Mouse (Mus musculus): ENCODE data around the gene Inka1. TPM values are rescaled to one million over a fixed set of nuclear protein-coding genes. Genes with fewer than 3 reads are reported as not detected.

Gene Inka1
- total and polyA plus RNA-seq, 3 experiments, result 25.2 to 30.2 (median 28.0) TPM

DNA sequence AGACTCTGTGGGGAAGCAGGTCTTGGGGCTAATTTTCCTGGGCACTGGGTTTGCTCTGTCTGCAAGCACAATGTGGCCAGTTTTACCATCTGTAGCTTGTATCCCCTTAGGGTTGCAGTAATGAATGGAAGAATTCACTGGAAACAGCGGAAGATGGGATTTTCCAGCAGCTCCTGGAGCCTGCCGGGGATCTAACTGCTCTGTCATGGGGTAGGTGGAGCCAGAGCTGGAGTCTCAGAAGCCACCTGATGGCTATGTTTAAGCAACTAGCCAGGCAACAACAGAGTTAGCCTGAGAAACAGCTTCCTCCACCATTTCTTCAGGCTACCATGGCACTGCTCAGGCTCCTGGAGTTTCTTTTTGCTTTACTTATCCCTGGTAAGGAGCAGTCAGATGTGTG lies 6.5 kb upstream of the Inka1 start, which contains the start of gene Cdhr4:
Cdhr4 (plus strand) TSS at position 301 of the 400 bp plus-strand sequence.
- Histone ChIP-seq H3K9ac (ENCODE audit: insufficient read depth, low read depth) (no peak within 1 kb of the TSS), H3K79me2 (replicated peaks; ENCODE audit: control insufficient read depth, extremely low read depth, insufficient read depth, poor library complexity, severe bottlenecking) (no peaks in the 10 kb centered on the region), H3K27me3 (replicated peaks) (no peaks in the 10 kb centered on the region), H3K9me3 (replicated peaks; ENCODE audit: low read length) (no peaks in the 10 kb centered on the region), H3K4me1 (ENCODE audit: control insufficient read depth in 1 of 2, insufficient read depth in 2 of 2) (peaks cover 0 to 16% of the 10 kb centered on the region in 2 experiments; a peak in 2 of 4 replicates), H3K27ac (ENCODE audit: insufficient read depth, low read depth) (no peak within 1 kb of the TSS), H3K4me3 (replicated peaks in 1 of 3; ENCODE audit: low read depth in 2 of 3, low read length in 2 of 3, poor library complexity in 1 of 3) (no peak within 1 kb of the TSS), H3K36me3 (replicated peaks in 1 of 2; ENCODE audit: control insufficient read depth in 1 of 2, insufficient read depth in 1 of 2, low read length in 1 of 2) (no peaks in the 10 kb centered on the region), H3K4me2 (ENCODE audit: insufficient read depth, low read depth, poor library complexity, severe bottlenecking) (no peak within 1 kb of the TSS)
- in situ Hi-C loops (cut with MboI; ENCODE audit: low pct_ligation_motif_present, low pct_unique_long_range_greater_than_20kb, low sequenced_read_pairs) (no loop called here), dilution Hi-C loops (cut with MboI; ENCODE audit: extremely low pct_ligation_motif_present, extremely low pct_unique_long_range_greater_than_20kb, low sequenced_read_pairs) (no loop called here)
- no peak for TF ChIP-seq USF1 (IDR thresholded peaks at IDR 0.05; ENCODE audit: low read depth, low read length)
- no peak for TF ChIP-seq NRF1 (IDR thresholded peaks at IDR 0.05; ENCODE audit: low read depth, low read length)
- TF ChIP-seq JUND (conservative IDR thresholded peaks at IDR 0.05; ENCODE audit: low read depth, low read length), result no peak
- TF ChIP-seq JUN (IDR thresholded peaks at IDR 0.05; ENCODE audit: insufficient read depth, low read depth, low read length), result no peak
- no peak for TF ChIP-seq RCOR1 (conservative IDR thresholded peaks at IDR 0.05; ENCODE audit: low read depth, low read length)
- no peak for TF ChIP-seq IRF4 (IDR thresholded peaks at IDR 0.05; ENCODE audit: low read depth, low read length)
- no peak for TF ChIP-seq E2F4 (IDR thresholded peaks at IDR 0.05; ENCODE audit: insufficient replicate concordance, low read depth, low read length)
- no peak for TF ChIP-seq MEF2A (IDR thresholded peaks at IDR 0.05; ENCODE audit: borderline replicate concordance, low read depth, low read length)
- no peak for TF ChIP-seq MYC (IDR thresholded peaks at IDR 0.05; ENCODE audit: low read depth, low read length)
- TF ChIP-seq SIN3A (IDR thresholded peaks at IDR 0.05; ENCODE audit: low read length), result no peak
- TF ChIP-seq MAX (IDR thresholded peaks at IDR 0.05; ENCODE audit: low read length), result no peak
- no peak for TF ChIP-seq USF2 (conservative IDR thresholded peaks at IDR 0.05; ENCODE audit: low read depth, low read length)
- no peak for TF ChIP-seq UBTF (IDR thresholded peaks at IDR 0.05; ENCODE audit: low read depth, low read length)
- no peak for TF ChIP-seq POLR2AphosphoS2 (IDR thresholded peaks at IDR 0.05; ENCODE audit: low read depth, low read length)
- no peak for DNase-seq (ENCODE audit: extremely low read depth)

DNA sequence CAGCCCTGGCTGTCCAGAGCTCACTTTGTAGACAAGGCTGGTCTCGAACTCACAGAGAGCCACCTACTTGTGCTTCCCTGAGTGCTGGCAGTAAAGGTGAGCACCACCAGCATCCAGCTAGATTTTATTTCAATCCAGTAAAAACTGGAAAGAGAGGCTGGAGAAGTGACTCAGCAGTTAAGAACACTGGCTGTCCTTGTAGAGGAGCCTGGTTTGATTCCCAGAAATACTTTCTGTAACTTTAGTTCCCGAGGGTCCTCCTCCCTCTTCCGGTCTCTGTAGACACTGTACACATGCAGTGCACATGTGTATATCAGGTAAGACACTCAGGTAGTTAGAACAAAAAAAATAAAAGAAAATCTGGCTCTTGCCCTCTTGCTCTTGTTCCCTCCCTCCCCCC lies 2.3 kb upstream of the Inka1 start:
- H3K4me3 ChIP-seq (replicated peaks in 1 of 3; ENCODE audit: low read depth in 2 of 3, low read length in 2 of 3, poor library complexity in 1 of 3), result no peak overlapping the region
- peaks cover 17 to 19% of the 10 kb centered on the region in 2 experiments for H3K36me3 ChIP-seq (replicated peaks in 1 of 2; ENCODE audit: control insufficient read depth in 1 of 2, insufficient read depth in 1 of 2, low read length in 1 of 2)
- TF ChIP-seq SIN3A (IDR thresholded peaks at IDR 0.05; ENCODE audit: low read length) (no peak), KAT2A (IDR thresholded peaks at IDR 0.05; ENCODE audit: insufficient replicate concordance, low read length) (no peak), USF2 (conservative IDR thresholded peaks at IDR 0.05; ENCODE audit: low read depth, low read length) (no peak), SMC3 (IDR thresholded peaks at IDR 0.05; ENCODE audit: low read depth, low read length) (no peak), MEF2A (IDR thresholded peaks at IDR 0.05; ENCODE audit: borderline replicate concordance, low read depth, low read length) (no peak), JUND (conservative IDR thresholded peaks at IDR 0.05; ENCODE audit: low read depth, low read length) (no peak), ZC3H11A (IDR thresholded peaks at IDR 0.05; ENCODE audit: low read depth, low read length) (no peak), RCOR1 (conservative IDR thresholded peaks at IDR 0.05; ENCODE audit: low read depth, low read length) (no peak), E2F4 (IDR thresholded peaks at IDR 0.05; ENCODE audit: insufficient replicate concordance, low read depth, low read length) (no peak), PAX5 (IDR thresholded peaks at IDR 0.05; ENCODE audit: low read length) (no peak), IRF4 (IDR thresholded peaks at IDR 0.05; ENCODE audit: low read depth, low read length) (no peak), MYC (IDR thresholded peaks at IDR 0.05; ENCODE audit: low read depth, low read length) (no peak), HCFC1 (IDR thresholded peaks at IDR 0.05; ENCODE audit: low read depth, low read length) (no peak)
- dilution Hi-C loops (cut with MboI; ENCODE audit: extremely low pct_ligation_motif_present, extremely low pct_unique_long_range_greater_than_20kb, low sequenced_read_pairs) (no loop called here), in situ Hi-C loops (cut with MboI; ENCODE audit: low pct_ligation_motif_present, low pct_unique_long_range_greater_than_20kb, low sequenced_read_pairs) (no loop called here)
- no peak overlapping the region for H3K4me2 ChIP-seq (ENCODE audit: insufficient read depth, low read depth, poor library complexity, severe bottlenecking)
- no peak overlapping the region for H3K9ac ChIP-seq (ENCODE audit: insufficient read depth, low read depth)
- no peaks in the 10 kb centered on the region for H3K79me2 ChIP-seq (replicated peaks; ENCODE audit: control insufficient read depth, extremely low read depth, insufficient read depth, poor library complexity, severe bottlenecking)
- peaks cover 17 to 28% of the 10 kb centered on the region in 2 experiments for H3K4me1 ChIP-seq (ENCODE audit: control insufficient read depth in 1 of 2, insufficient read depth in 2 of 2)
- H3K27me3 ChIP-seq (replicated peaks), result no peaks in the 10 kb centered on the region
- no peaks in the 10 kb centered on the region for H3K9me3 ChIP-seq (replicated peaks; ENCODE audit: low read length)
- H3K27ac ChIP-seq (ENCODE audit: insufficient read depth, low read depth), result no peak overlapping the region
- DNase-seq (ENCODE audit: extremely low read depth), result no peak

All from CH12.LX (cell line).